Mouse (Mus musculus): ENCODE measurements around the gene Kif1a.

DNA sequence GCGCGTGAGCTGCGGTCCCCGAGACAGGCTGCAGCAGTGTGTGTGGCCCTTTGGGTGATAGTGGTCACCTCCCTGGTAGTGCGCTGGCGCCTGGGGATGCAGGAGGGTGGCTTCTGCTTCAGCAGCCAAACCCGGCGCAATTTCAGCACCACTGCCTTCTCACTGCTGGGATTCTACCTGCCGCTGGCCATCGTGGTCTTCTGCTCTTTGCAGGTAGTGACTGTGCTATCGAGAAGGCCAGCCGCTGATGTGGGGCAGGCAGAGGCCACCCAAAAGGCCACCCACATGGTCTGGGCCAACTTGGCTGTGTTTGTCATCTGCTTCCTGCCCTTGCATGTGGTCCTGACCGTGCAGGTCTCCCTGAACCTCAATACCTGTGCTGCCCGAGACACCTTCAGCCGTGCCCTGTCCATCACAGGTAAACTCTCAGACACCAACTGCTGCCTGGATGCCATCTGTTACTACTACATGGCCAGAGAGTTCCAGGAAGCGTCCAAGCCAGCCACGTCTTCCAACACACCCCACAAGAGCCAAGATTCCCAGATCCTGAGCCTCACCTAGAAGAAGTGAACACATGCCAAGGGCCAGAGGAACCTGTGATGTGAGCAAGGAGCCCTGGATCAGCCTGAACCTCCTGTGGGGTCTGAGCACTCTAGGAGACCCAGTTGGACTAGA lies 118.7 kb downstream of the Kif1a start:
- TF ChIP-seq GATA1 (IDR thresholded peaks at IDR 0.05; ENCODE audit: low read length) (no peak), TAL1 (IDR thresholded peaks at IDR 0.05; ENCODE audit: low read length) (no peak)

Measured in erythroblast, embryonic 14.5 days (primary cell).